Mouse (Mus musculus) heart, postnatal 0 days (tissue): ENCODE results near the gene Xrcc2.

Source experiments
- CTCF ChIP-seq: IDR thresholded peaks from 2 replicates; pipeline ENCODE4 v1.5.1; 2016; ENCODE audit warnings: antibody characterized with exemption, control low read depth, low read depth
- EP300 ChIP-seq: IDR thresholded peaks from 2 replicates; pipeline ENCODE4 v1.6.1; 2016; ENCODE audit warnings: antibody characterized with exemption, low read depth

- no peak for TF ChIP-seq CTCF
- no peak for TF ChIP-seq EP300
These were observed 48.1 kb upstream of the Xrcc2 start for GRCm38 (mm10) chr5:25753556-25754235.
